Mouse (Mus musculus) 3134 (cell line): Measurements from ENCODE around the gene Gal3st3.
"Not testable (repeated sequence)": the region's sequence is repeated elsewhere in the genome, so short reads cannot be mapped to it uniquely, and the experiment has no call there.

ENCODE experiments used
- DNase-seq: peaks from one replicate; pipeline ENCODE4 v3.0.0-alpha.2; 2011; ENCODE audit warnings: low spot score; ENCODE audit not compliant: insufficient read length; ENCODE audit errors: extremely low read depth

Gene Gal3st3

DNA sequence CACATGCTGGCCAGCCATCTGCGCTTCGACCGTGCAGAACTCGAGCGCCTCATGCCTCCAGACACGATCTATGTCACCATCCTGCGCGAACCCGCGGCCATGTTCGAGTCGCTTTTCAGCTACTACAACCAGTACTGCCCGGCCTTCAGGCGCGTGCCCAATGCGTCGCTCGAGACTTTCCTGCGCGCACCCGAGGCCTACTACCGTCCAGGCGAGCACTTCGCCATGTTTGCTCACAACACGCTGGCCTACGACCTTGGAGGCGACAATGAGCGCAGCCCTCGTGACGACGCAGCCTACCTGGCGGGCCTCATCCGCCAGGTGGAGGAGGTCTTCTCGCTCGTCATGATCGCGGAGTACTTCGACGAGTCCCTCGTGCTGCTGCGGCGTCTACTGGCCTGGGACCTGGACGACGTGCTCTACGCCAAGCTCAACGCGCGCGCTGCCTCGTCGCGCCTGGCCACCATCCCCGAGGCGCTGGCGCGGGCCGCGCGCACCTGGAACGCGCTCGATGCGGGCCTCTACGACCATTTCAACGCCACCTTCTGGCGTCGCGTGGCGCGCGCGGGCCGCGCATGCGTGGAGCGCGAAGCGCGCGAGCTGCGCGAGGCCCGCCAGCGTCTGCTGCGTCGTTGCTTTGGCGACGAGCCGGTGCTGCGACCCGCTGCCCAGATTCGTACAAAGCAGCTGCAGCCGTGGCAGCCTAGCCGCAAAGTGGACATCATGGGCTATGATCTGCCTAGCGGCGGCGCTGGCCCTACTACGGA is 9.0 kb downstream of the Gal3st3 start:
- no peak for DNase-seq

DNA sequence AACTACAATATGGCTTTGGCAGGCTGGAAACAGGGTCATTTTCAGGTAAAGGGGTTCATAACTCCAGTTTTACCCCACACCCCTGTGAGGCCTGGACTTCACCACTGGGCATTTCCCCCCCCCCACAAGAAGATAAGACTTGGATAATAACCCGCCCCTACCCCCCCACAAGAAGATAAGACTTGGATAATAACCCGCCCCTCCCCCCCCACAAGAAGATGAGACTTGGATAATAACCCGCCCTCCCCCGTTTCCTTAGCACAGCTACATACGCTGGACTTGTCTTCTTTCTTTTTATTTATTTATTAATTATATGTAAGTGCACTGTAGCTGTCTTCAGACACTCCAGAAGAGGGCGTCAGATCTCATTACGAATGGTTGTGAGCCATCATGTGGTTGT is 10.9 kb downstream of the Gal3st3 start:
- no peak for DNase-seq

DNA sequence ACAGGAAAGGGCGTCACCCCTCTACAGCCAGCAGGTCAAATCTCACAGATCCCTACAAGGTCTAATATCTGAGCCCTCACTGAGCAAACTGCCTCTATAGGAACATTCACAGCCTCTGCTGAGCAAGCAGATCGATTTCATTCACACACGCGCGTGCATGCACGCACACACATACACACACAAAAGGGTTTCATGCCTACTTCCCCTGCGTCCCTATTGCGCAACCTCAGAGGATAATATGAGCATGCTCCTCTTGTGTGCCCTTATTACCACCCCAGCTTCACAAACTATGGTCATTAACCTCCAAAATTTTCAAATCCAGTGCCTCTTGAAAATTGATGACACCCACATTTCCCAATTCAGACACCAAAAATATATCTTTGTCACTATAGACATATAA is 15.1 kb downstream of the Gal3st3 start:
- DNase-seq, result no peak

DNA sequence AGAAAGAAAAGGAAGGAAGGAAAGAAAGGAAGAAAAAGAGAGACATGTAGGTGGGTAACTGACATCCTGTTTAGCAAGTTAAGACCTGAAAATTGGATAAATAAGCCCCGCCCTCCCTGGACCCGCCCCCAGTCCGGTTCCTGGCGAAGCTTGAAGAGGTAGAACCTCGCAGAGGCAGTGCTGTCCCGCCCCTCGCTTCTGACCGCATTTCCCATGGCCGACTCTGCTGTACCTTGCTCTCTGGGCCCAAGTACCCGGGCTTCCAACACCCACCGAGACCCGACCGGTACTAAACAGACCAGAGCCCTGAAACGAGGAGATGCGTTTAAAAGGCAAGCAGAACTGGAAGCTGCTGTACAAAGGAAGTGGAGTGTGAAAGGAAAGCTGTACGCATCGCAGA is 25.7 kb downstream of the Gal3st3 start:
- no peak for DNase-seq

DNA sequence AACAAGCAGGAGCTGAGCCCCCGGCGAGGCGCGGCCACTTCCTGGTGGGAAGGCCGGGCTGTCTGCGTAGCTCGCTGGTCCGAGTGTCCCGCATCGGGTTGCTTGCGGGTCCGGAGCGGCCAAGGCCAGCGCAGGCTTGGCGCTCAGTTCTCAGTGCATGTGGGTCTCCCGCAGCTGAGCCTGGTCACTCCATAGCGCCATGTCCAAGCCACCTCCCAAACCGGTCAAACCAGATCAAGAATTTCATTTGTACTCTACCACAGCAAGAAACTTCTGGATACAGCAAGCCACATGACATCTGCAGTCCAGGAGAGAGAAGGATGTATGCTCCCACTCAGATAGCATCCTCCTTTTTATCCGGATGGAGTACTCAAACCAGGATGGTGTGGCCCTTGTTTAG is 29.8 kb downstream of the Gal3st3 start:
- DNase-seq, result no peak

DNA sequence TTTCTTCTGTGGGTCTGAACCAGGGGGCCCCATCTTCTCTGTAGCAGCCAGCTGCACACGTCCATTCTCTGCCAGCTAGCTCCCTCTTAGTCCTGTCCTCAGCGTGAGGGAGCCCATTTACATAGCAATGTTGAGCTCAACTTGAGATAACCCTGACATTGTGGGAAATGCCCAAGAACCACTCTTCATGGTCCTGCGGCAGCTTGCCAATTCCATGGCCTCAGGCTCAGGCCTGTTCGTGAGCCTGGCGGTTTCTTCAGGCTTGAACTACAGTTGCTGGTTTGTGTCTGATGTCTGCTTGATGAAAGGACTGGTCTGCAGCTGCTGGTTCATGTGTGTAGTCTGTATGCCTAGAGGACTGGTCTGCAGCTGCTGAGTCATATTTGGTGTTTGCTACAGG is 36.6 kb downstream of the Gal3st3 start:
- DNase-seq, result no peak

DNA sequence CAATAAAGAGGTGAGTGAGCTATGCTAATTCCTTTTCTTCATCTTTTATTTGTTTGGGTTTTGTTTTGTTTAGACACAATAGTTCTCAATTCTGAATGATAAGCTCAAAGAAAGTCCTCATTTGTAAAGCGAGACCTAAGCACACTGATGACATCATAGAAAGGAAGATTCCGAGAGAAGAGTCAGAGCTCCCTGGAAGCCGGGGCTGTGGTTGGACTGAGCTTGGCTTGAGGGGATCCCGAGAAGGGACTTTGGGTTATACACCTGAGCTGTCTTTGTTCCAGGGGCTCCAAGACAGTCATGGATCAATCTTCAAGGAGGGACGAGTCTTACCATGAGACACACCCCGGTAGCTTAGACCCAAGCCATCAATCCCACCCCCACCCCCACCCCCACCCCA is 37.3 kb downstream of the Gal3st3 start, which contains the start of gene Catsper1:
Gene Catsper1, plus strand, starts transcription at position 301 of the 400 bp plus-strand sequence.
- no peak for DNase-seq

DNA sequence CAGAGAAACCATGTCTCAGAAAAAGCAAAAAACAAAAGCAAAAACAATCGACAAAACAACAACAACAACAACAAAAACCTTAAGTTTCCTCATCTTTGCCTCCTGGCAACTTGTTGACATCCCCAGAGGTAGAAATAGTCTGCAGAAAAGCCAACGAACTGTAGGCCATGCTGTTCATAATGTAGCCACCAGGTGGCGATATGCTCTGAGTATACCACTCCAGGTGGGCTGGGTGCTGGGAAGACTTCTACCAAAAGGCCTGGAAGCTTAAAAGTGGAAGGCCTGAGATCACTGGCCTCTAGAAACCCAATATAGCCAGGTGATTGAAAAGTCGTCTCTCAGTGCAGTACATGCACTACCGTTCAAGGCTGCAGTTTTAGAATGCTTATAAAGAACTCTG is 39.8 kb downstream of the Gal3st3 start:
- peak; percentile 40 for DNase-seq

DNA sequence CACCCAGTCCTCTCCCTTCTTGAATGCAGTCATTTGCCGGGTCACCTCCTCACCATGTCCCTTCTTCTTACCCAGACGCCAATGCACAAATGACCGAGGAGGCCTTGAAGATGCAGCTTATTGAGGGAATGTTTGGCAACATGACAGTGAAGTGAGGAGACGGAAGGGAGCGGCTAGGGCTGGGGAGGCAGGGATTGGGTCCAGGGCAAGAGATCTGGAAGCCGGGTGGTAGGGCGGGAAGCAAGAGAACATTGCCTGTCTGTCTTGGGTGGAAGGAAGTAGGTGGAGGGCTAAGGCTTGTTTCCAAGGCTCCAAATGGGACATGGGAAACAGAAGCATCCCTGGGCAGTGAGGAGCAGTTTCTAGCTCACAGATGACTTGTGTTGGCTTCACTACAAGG is 43.2 kb downstream of the Gal3st3 start:
- DNase-seq, result no peak

DNA sequence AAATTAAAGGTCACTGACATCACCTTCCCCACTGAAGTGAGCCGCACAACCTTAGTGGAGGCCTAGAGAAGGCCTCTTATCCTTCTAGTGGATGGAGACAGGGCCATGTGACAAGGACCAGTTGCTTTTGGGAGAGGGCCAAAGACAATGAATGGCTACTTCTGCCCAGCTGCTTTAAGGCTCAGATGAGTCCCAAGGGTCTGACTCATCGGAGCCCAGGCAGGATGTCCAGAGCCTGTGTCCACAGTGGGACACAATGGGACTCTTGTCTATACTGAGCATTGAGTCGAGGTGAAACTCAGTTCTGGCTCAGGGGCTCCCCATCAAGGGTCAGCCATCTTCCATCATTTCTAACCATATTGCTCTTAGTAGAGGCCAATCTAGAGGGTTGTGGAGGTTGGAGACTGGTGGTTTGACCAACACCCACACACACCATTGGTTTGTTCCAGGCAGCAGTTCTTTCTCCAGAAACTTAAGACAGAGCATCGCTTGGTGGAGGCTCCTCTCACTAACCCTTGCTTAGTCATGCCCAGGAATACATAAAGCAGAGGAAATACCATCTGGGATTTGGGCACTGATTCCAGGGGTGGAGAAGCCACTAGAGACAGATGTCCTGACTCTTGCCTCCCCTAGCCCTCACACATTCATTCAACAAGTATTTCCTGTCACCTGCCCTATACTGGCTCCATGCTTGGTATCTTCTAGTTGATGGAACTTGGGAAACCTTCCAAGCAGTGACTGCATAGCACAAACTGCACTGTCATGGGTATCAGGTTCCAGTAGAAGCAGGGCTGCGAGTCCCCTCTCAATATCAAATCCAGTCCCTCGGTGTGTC is 47.4 kb downstream of the Gal3st3 start:
- DNase-seq, result peak; percentile 87

DNA sequence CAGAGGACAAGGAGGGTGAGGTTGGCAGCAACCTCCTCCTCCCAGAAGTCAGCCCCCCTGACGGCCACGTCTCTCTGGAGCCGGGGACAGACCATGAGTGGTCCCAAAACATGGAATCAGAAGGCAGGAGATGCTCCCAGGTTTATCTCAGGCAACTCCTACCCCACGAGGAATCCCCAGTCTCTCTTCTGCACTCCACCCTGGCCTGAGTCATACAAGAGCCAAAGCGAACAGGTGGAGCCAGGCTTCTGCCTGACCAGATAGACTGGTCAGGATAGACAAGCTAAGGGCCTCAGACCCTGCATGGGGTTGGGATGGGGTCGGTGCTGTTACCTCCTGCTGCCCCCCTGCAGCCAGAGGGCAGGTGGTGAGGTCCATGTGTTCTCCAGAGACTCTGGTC is 49.9 kb downstream of the Gal3st3 start:
- no peak for DNase-seq

DNA sequence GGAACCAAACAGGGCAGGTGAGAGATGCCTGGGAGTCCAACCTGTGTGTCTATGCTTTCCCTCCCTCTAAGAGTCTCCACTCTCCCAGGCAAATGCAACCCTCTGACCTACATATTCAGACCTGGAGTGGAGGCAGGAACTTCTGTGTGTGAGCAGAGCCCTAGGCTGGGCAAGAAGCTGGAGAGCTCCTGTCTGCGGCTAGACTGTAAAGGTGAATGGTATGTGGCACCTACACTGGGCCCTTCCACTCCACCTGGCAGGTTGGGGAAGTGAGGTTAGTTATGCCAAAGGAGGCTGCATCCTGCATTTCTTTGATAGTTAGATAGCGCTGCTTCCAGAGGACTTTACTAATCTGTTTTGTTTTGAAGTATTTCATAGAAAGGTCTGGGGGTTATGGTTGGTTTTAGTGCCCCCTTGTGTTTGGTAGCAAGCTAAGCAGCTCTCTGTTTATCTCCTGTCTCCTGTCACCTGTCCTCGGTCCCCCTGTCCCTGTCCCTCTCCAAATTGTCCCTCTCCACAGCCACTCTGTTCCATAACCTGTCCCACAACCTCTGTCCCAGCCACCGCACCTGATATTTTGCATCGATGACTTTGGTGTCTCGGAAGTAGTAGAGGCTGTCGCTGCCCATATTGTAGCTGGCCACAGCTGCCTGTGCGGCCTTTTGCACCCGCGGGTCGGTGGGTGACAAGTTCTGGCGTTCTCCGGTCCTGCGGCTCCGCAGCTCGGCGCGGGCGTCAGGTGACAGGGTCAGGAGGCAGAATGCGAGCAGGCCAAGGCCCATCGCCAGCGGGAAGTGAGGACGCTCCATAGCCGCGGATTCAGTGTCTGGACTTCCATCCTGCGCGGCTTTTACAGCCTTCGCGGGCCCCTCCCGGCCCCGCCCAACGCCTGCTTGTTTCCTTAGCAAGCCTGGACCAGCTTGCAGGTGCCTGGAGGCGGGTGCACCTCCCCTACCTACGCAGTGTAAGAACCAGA is 50.7 kb downstream of the Gal3st3 start:
- peak; percentile 62 for DNase-seq

DNA sequence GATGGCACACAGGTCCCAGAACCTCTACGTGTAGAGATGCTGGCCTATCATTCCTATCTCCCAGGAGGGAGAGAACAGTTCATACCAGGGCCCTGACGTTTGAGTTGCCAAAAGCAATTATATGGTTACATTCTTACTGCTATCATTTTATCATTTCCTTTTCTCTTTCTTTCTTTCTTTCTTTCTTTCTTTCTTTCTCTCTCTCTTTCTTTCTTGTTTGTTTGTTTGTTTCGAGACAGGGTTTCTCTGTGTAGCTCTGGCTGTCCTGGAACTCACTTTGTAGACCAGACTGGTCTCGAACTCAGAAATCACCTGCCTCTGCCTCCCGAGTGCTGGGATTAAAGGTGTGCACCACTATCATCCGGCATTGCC is 51.4 kb downstream of the Gal3st3 start, which contains the start of gene Cst6:
Gene Cst6, minus strand, starts transcription at position 73 of the 372 bp plus-strand sequence.
- not testable (repeated sequence) for DNase-seq

DNA sequence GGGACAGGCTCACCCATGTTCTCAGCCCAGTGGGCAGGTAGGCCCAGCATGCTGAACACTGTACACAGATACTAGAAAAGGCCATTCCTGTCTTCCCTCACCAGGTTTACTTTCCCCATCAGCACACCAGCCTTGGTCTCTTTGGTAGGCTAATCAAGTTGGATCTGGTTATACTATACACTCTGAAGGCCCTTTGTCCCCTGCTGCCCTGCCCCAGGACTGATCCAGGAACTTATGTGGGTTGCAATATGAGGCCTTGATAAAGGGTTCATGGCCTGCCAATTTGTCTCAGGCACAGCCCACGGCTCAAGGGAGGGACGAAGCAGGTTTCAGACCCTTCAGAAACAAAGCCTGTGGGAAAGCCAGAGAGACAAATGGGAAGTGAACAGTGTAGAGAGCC is 55.5 kb downstream of the Gal3st3 start:
- DNase-seq, result no peak

DNA sequence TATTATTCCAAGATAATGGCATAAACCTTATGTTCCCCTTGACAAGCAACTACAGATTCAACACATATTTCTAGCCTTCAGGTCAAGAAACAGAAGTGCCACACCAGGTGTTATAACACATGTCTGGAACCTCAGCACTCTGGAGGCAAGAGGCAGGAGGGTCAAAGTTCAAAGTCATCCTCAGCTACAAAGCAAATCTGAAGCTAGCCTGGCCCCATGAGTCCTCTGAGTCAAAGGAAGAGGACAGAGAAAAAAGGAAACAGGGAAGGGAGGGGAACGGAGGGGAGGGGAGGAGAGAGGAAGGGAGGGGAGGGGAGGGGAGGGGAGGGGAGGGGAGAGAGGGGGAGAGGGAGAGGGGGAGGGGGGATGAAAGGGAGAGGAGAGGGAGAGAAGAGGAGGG is 57.9 kb downstream of the Gal3st3 start:
- DNase-seq, result no peak
